Mouse (Mus musculus) ovary, postnatal 10 days (tissue): ENCODE results near the gene Ncan.

Experiments
- DNase-seq: peaks from one replicate; pipeline ENCODE4 v3.0.0; 2022; ENCODE audit warnings: low spot score

The Ncan gene

GRCm38 (mm10) chr8:70129309-70129952, 8.8 kb upstream of the Ncan start:
- no peak for DNase-seq

- DNase-seq: no peak
Measured at GRCm38 (mm10) chr8:70128435-70128834, 7.8 kb upstream of the Ncan start.

- no peak for DNase-seq
Measured at GRCm38 (mm10) chr8:70124992-70125391, 4.3 kb upstream of the Ncan start.

GRCm38 (mm10) chr8:70122863-70123262, 2.2 kb upstream of the Ncan start:
- no peak for DNase-seq

- DNase-seq: no peak
Measured at GRCm38 (mm10) chr8:70118726-70119700, 1.7 kb downstream of the Ncan start.

GRCm38 (mm10) chr8:70117611-70118010, 3.1 kb downstream of the Ncan start:
- DNase-seq: no peak

GRCm38 (mm10) chr8:70114892-70115291, 5.8 kb downstream of the Ncan start:
- no peak for DNase-seq

- DNase-seq: no peak
Measured at GRCm38 (mm10) chr8:70114488-70114887, 6.2 kb downstream of the Ncan start.

- no peak for DNase-seq
Measured at GRCm38 (mm10) chr8:70112401-70113016, 8.2 kb downstream of the Ncan start.

- no peak for DNase-seq
Measured at GRCm38 (mm10) chr8:70111192-70111795, 9.4 kb downstream of the Ncan start.

GRCm38 (mm10) chr8:70110451-70110850, 10.2 kb downstream of the Ncan start:
- DNase-seq: no peak

- no peak for DNase-seq
Measured at GRCm38 (mm10) chr8:70104922-70105321, 15.8 kb downstream of the Ncan start.

GRCm38 (mm10) chr8:70104506-70104905, 16.2 kb downstream of the Ncan start:
- DNase-seq: no peak

- DNase-seq: no peak
Measured at GRCm38 (mm10) chr8:70100241-70100640, 20.4 kb downstream of the Ncan start.

- DNase-seq: no peak
Measured at GRCm38 (mm10) chr8:70099276-70099675, 21.4 kb downstream of the Ncan start.

GRCm38 (mm10) chr8:70092786-70093185, 27.9 kb downstream of the Ncan start:
- no peak for DNase-seq

GRCm38 (mm10) chr8:70089296-70089960, 31.2 kb downstream of the Ncan start:
- DNase-seq: no peak

- no peak for DNase-seq
Measured at GRCm38 (mm10) chr8:70087836-70088650, 32.6 kb downstream of the Ncan start.

GRCm38 (mm10) chr8:70087237-70087636, 33.4 kb downstream of the Ncan start:
- DNase-seq: no peak

- no peak for DNase-seq
Measured at GRCm38 (mm10) chr8:70086151-70086550, 34.5 kb downstream of the Ncan start.
